Mouse (Mus musculus): ENCODE measurements around the gene Lrfn4.
"Not testable (repeated sequence)": the region's sequence is repeated elsewhere in the genome, so short reads cannot be mapped to it uniquely, and the experiment has no call there.

Lrfn4 gene

DNA sequence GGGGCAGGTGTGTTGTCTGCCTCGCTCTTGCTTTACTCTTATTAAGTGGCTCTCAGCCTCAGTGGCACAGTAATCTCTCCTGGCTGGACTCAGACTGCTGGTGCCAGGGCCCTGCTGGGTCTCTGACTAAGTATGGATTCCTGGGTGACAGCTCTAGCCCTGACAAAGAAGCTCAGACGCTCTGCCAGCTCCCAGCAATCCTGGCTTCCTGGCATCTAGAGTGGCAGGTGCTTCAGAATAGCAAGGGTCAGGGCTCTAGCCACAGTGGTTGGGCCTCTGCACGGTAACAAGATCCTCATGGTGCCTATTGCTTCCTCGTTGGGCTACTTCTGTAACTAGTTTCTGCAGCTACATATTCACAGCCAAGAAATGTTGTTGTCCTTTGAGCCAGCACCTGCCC lies 5.4 kb downstream of the Lrfn4 start:
- no peak for ATAC-seq (ENCODE audit: low TSS enrichment)

DNA sequence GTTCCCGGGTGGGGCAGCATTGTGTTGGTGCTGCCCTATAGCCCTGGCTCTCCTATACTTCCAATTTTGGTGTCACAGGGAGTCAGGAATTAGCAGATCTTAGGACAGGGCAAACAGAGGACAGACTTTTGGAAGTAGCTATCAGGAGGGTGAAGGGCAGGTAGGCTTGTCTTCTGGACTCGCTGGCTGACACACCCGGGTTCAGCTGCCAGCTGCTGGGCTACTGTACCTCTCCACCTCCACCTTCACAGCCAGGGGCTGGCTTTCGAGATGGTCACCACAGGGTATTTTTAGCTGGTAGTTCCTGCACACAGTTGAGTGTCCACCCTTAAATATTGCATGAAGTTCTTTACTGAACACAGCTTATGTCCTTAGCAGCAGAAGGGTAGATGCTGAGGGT lies 7.0 kb downstream of the Lrfn4 start:
- no peak for ATAC-seq (ENCODE audit: low TSS enrichment)

DNA sequence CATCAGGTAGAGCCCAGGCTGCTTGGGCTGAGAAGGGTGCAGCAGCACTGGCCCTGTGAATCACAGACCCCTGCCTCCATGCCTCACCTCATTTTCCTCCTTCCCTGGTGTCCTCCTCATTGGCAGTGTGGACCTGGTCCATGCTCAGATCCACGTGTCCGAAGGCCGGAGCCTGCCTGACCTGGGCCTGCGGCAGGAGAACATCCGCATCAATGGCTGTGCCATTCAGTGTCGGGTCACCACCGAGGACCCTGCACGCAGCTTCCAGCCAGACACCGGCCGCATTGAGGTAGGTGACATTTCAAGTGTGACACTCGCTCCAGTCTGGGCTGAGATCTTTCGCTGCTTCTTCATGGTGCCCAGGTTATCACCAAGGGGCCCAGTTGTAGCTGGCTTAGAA lies 8.1 kb downstream of the Lrfn4 start:
- ATAC-seq (ENCODE audit: low TSS enrichment) = no peak

DNA sequence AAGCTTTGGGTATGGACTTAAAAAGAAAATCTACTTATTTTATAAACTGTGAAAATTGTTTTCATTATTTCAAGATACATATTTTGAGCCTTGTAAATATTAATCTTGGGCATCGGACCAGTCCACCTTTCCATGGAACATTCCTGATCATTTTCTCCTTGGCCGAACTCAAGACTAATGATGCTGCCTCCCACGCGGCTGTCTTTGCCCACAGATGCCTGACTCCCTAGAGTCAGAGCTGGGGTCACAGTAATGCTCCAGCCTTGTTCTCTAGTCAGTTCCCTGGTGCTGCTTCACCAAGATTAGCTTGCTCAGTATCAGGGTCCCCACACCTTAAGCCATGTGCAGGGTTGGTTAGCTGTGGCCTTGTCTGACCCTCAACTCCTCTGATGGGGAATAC lies 9.8 kb downstream of the Lrfn4 start:
- ATAC-seq (ENCODE audit: low TSS enrichment) = no peak

DNA sequence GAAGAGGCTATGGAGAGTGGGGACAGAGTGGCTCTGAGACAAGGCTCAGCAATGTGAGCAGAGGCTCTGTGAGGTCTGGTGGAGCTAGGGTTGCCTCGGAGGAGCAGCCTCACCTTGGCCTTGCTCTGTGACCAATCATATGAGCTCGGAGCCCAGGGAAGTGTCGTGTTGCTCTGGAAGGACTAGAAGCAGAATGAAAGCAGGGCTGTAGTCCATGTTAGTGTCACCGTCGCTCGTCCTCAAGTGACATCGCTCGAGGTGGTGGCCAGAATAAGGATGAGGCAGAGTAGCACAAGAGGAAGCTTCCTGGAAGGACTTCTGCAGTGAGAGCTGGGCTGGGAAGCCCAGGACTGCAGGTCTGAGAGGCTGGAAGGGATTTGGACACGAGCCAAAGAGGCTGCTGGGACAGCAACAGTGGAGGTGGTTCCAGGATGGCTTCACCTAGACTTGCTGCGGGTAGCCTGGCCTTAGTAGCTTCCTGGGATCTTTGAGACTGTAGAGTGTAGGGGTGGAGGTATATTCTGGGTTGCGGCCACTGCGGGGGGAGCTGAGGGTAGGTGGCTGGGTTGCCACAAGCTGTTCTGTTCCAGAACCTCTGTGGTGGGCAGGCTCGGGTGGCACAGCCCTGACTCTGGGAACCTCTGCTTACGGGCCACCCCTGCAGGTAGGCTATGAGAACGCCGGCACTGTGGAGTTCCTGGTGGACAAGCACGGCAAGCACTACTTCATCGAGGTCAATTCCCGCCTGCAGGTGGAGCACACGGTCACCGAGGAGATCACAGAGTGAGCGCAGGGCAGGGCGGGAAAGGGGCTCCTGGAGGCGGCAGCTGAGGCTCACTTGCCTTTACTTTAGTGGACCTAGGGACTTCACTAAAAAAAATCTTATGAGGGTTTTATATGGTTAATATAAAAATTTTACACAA lies 11.4 kb downstream of the Lrfn4 start:
- no peak for ATAC-seq (ENCODE audit: low TSS enrichment)

DNA sequence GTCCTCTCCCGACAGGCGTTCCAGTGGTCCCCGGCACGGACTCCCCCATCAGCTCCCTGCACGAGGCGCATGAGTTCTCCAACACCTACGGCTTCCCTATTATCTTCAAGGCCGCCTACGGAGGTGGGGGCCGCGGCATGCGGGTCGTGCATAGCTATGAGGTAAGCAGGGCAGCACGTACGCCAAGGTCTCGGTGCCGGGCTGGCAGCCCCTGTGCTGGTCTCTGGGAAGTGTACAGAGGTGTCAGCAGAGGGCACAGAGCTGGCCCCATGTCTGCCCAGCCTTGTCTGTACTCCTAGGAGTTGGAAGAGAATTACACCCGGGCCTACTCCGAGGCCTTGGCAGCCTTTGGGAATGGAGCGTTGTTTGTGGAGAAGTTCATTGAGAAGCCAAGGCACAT lies 13.0 kb downstream of the Lrfn4 start:
- no peak for ATAC-seq (ENCODE audit: low TSS enrichment)

DNA sequence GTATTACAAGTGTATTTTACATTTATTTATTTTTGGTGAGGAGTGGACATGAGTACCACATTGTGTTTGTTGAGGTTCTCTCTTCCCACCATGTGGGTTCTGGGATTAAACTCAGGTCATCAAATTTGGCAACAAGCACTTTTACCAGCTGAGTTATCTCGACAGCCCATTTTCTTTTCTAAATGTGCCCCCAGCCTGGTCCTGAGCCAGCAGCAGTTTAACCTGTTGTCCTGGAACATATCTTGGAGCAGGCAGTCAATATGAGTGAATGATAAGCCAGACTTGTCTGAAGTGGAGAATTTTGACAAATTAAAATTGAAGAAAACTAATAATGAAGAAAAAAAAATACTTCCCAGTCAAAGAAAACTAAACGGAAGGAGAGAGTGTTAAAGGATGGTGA lies 19.4 kb downstream of the Lrfn4 start:
- no peak for ATAC-seq (ENCODE audit: low TSS enrichment)

DNA sequence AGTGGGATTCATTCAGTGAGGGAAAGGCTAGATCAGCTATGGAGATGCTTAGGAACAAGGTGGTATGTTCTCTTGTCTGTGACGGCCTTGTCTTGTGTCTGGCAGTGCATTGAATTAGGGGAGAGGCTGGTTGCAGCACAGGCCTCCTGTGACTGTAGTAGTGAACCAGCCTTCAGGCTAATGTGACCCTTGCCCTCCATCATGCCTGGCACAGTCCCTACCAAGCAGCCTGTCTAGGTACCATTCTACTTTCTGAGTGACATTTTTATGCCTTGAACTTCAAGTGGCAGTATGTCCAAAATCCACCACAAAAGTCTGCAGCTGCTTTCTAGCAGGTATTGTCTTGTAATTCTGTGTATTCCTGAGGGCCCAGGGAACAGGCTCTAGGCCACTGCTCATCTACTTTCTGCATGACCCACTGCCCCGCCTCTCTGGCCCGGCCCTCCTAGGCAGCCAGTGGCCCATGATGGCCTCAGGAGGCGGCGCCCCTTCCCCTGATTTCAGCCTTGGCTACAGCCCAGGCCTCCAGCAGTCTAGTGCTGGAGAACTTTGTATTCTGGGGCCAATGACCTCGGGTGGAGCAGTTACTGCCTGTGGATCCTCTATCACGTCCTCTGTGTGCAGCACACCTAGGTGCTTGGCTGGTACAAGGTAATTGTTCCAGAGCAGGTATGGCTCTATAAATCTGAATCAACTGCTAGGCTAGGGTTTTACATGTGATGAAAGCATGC lies 21.5 kb downstream of the Lrfn4 start:
- no peak for ATAC-seq (ENCODE audit: low TSS enrichment)

DNA sequence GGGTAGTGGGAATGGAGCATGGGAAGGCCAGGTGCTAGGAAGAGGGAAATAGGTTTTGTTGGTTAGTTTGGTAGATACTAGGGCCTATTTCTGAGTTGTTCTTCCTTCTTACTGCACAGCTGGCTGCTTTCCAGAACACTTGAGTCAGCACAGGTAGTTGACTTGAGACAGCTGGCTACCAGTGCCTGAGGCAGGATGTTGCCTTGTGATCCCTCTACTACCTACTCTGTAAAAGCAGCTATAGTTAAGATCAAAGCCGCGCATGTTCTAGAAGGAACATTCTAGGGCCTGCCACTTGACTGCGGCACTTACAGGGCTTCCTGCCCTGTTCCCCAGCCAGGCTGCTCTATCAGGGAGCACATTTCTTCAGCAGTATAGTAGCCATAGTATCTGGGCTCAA lies 25.4 kb downstream of the Lrfn4 start:
- ATAC-seq (ENCODE audit: low TSS enrichment) = no peak

DNA sequence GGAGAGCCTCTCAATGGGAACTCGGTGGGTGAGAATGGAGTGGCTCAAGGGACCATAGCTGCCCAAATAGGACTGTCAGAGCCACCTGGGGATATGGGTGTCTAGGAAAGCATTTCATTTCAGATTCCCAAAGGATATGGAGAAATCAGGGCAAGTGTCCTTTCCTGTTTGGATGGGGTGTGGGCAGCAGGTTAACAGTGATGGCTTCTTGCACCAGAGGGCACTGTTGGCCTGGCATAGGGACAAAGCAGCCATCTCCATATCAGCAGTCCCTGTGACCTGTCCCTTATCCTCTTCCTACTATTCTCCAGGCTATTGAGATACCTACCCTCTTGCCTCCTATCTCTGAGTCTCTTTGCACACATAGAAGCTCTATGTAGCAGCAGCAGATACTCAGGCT lies 26.4 kb downstream of the Lrfn4 start:
- ATAC-seq (ENCODE audit: low TSS enrichment) = no peak

DNA sequence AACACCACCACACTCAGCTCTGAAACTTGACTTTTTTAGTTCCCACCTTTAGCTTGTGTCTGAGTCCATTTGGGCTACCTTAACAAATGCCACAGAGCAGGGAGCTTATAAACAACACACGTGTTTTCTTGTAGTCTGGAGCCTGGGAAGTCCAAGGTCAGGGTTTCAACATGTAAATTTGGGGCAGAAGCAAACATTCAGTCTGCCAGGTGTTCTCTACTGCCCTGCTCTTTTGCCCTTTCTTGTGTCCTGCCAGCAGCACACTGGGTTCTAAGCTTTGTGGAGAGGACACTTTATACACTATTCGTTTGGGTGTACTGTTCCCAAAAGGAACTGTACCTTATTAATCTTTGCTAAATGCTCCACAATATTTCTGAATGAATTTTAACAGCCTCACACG lies 27.0 kb downstream of the Lrfn4 start:
- ATAC-seq (ENCODE audit: low TSS enrichment) = no peak

DNA sequence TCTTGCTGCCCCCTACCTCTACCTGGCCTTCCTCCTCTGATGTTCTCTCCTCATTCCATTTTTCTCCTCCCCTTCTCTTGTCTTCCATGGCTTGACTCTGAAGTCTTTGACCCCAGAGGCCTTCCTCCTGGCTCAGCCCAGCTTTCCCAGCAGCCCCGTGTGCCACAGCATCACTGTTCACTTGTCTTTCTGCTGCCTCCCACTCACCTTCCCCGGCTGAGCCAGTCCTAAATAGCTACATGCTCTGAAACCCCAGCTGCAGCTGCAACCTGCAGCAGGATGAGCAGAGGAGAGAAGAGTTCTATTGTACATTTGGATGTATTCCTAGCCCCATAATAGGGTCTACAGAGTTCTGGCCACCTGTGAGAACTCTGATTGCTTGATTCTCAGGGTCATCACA lies 28.0 kb downstream of the Lrfn4 start:
- peak; percentile 82 for ATAC-seq (ENCODE audit: low TSS enrichment)

DNA sequence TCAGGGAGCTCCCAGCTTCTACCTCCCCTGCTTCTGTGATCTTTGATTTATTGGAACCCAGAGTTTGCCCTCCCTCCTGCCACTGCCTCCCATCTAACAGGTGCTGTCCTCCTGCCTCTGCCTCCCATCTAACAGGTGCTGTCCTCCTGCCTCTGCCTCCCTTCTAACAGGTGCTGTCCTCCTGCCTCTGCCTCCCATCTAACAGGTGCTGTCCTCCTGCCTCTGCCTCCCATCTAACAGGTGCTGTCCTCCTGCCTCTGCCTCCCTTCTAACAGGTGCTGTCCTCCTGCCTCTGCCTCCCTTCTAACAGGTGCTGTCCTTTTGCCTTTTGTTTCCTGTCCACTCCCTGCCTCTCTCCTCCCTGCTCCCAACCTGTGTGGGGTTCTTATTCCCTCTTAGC lies 28.7 kb downstream of the Lrfn4 start:
- ATAC-seq (ENCODE audit: low TSS enrichment) = not testable (repeated sequence)

DNA sequence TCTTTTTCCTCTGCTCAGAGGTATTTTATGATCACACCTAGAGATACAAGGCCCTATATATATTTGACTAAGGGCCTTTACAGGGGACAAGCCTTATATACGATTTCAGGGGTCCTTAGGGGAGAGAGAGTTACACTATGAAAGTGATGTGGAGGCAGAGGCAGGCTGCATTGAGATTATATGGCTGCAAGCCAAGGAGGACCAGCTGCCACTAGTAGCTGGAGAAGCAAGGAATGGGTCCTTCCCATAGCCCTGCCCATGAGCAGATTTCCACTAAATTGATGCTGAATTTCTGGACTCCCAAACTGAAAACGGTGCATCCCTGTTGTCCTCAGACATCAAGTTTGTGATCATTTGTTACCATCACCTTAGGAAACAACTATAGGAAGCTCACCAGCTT lies 31.6 kb downstream of the Lrfn4 start:
- no peak for ATAC-seq (ENCODE audit: low TSS enrichment)

DNA sequence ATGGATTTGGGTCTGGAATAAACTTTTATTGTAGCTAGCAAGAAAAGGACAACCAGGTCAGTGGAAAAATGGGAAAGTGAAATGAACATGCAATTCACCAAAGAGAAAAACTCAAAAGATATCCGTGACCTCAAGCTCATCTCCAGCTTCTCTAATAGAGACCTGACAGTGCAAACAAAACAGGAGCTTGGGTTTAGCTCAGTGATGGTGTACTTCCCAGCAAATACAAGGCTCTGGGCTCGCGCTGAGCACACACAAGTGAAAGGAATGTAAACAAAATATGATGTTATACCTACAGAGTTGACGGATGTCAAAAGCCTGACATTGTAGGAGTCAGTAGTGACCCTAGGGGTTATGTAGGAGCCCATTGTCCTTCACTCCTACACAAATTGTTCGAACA lies 36.2 kb downstream of the Lrfn4 start:
- ATAC-seq (ENCODE audit: low TSS enrichment) = no peak

DNA sequence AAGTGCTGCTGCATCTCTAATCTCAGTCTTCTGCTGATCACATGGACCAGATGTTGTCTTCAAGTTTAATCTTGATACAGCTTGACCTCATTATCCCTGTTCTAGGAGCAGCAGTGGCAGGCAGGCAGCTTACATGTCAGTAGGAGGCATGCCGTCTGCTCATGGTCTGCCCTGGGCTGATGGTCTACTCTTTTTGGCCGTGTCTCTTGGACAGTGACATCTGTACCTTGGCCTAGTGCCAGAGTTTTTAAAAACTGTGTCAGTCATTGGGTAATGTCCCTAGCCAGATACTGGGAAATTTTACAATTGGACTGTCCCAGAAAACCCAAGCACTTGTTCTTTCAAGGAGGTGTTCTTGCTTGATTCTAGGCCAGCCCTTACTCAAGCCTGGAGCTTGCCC lies 36.7 kb downstream of the Lrfn4 start:
- no peak for ATAC-seq (ENCODE audit: low TSS enrichment)

DNA sequence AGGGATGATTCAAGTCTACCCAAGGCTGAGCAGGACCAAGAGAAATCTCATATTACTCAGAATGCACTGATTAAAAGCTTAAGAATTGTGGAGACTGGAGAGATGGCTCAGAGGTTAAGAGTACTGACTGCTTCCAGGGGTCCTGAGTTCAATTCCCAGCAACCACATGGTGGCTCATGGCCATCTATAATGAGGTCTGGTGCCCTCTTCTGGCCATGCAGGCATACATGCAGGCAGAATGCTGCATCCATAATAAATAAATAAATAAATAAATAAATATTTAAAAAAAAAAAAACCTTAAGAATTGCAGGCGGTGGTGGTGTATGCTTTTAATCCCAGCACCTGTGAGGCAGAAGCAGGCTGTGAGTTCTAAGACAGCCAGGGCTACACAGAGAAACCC lies 42.2 kb downstream of the Lrfn4 start:
- no peak for ATAC-seq (ENCODE audit: low TSS enrichment)

DNA sequence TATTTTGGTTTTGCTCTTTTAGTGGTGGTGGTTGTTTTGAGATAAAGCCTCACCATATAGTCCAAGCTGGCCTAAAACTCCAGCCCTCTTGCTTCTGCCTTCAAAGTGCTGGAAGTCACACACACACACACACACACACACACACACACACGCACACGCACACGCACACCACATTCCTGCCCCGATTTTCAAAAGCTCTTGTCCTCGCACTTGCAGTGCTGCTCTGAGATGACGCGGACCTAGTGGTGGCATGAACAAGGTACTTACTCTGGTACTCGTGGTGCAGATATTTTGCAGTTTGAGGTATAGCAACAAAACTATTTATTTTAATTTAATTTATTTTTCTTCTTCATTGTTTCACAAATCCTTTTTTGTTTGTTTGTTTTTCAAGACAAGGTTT lies 43.0 kb downstream of the Lrfn4 start:
- ATAC-seq (ENCODE audit: low TSS enrichment) = no peak

DNA sequence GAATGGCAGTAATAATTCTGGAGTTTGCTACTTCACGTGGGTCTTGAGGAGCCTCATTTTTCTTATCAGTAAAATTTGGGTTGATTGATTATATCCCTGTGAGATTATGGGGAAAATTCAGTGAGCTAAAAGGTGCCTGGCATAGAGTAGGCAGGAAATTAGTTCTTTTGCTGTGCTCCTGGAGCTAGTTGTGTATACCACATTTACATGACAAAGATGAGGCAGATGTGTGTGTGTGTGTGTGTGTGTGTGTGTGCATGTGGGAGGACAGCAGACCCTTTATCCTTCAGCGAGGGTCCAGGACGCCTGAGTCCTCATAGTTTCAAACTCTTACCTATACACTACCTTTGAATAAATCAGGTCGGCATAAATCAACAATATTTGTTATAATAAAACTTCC lies 43.4 kb downstream of the Lrfn4 start:
- no peak for ATAC-seq (ENCODE audit: low TSS enrichment)

DNA sequence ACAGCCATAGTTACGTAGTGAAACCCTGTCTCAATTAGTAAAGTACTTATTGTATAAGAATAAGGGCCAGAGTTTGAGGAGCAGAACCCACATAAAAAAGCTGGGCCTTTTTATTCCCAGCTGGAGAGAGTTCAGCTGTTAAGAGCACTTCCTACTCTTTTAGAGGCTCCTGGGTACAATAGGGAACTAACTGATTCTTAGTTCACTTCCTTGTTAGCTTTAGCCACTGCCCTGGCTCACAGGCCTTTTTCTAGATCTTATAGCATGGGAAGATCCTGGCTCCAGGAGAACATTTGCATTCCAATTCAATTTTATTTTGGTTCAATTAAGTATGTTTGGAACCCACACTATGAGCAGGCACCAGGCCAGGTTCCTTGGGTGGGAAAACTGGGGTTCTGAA lies 43.8 kb downstream of the Lrfn4 start:
- no peak for ATAC-seq (ENCODE audit: low TSS enrichment)

DNA sequence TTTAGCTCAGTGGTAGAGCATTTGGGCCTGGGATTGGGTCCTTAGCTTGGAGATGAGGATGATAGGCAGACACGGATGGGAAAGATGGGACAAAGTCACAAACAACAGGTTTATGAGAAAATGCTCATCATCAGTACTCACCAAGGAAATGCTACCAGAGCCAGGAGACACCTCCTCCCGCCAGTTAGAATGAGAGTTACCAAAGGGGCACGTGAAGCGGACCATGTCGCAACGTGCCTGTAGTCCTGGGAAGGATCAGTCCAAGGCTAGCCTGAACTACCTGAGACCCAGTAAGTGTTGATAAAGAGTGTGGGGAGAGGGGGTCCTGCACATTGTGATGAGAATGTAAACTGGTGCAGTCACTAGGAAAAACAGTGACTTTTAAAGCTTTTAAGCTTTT lies 44.7 kb downstream of the Lrfn4 start:
- no peak for ATAC-seq (ENCODE audit: low TSS enrichment)

DNA sequence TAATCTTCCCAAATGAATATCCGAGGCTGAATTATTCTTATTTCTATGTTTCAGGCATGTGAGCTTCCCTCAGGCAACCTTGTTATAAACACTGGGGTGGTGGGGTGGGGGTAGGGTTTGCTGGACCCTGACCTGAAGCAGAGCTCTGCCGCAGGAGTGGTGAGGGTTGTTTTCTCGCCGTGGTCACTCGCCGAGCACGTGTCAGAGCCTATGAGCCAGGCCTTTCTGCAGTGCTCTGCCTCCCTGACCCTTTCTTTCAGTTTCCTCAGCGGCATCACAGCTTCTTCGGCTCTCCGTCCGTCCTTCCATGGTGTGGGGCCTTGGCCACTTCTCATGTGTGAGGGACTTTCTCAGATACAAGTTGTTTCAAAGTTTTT lies 45.2 kb downstream of the Lrfn4 start:
- ATAC-seq (ENCODE audit: low TSS enrichment) = no peak

Measured in frontal cortex, adult (tissue).